Mouse (Mus musculus) heart, embryonic 15.5 days (tissue): ENCODE results near the gene Sema3f. TPM values are rescaled to one million over a fixed set of nuclear protein-coding genes. Genes with fewer than 3 reads are reported as not detected.

Source experiments
- ATAC-seq: fragments of 200-750 bp; cut with Nextera tagmentation; replicated peaks from 2 replicates; pipeline ENCODE4 v1.8.0; 2017; ENCODE audit warnings: low read depth, moderate TSS enrichment; ENCODE audit not compliant: insufficient number of reproducible peaks, insufficient read depth, low FRiP score
- H3K27ac ChIP-seq: fragments of 300-500 bp; sonication (generic); 2 replicates; pipeline ENCODE4 v1.5.1; 2015; ENCODE audit warnings: mild to moderate bottlenecking, inconsistent platforms
- H3K27me3 ChIP-seq: fragments of 300-500 bp; sonication (generic); 2 replicates; pipeline ENCODE4 v1.6.1; 2015; ENCODE audit warnings: inconsistent platforms
- H3K36me3 ChIP-seq: fragments of 300-500 bp; sonication (generic); 2 replicates; pipeline ENCODE4 v1.6.1; 2015; ENCODE audit warnings: mild to moderate bottlenecking, inconsistent platforms
- H3K4me1 ChIP-seq: fragments of 300-500 bp; sonication (generic); replicated peaks from 2 replicates; pipeline ENCODE4 v1.6.1; 2015; ENCODE audit warnings: inconsistent platforms
- H3K4me2 ChIP-seq: fragments of 300-500 bp; sonication (generic); 2 replicates; pipeline ENCODE4 v1.6.1; 2015; ENCODE audit warnings: inconsistent platforms, mild to moderate bottlenecking, moderate library complexity
- H3K4me3 ChIP-seq: fragments of 300-500 bp; sonication (generic); 2 replicates; pipeline ENCODE4 v1.5.1; 2015; ENCODE audit warnings: mild to moderate bottlenecking, inconsistent platforms
- H3K9ac ChIP-seq: fragments of 300-500 bp; sonication (generic); 2 replicates; pipeline ENCODE4 v1.6.1; 2015; ENCODE audit warnings: mild to moderate bottlenecking, inconsistent platforms
- H3K9me3 ChIP-seq: fragments of 300-500 bp; sonication (generic); replicated peaks from 2 replicates; pipeline ENCODE4 v1.6.1; 2016; ENCODE audit warnings: inconsistent platforms
- WGBS: fragments of 180-500 bp; shearing (Covaris S2); methylation state at CpG from one replicate; pipeline ENCODE4 v1.1.7; 2015; ENCODE audit warnings: mixed read lengths; 5-methylcytosine and 5-hydroxymethylcytosine counted together
- polyA plus RNA-seq: library from polyadenylated mRNA; unstranded; fragments of >200 nt; fragmentation: Nextera tagmentation; extraction: Ambion mirVana; gene quantifications from 2 replicates; pipeline ENCODE4 v1.2.1, GENCODE M21; 2015

Gene Sema3f
- polyA plus RNA-seq, 1 experiment from 2014 or later: 4.1 TPM

GRCm38 (mm10) chr9:107714221-107714952, 4.1 kb upstream of the Sema3f start:
- Histone ChIP-seq H3K4me3 (no peak overlapping the region), H3K27me3 (peaks cover 30% of the 10 kb centered on the region), H3K36me3 (no peaks in the 10 kb centered on the region), H3K9ac (peak overlapping the region; percentile 26; the same call in 1 of the 2 replicates), H3K27ac (peak overlapping the region; percentile 56), H3K4me1 (peaks cover 33% of the 10 kb centered on the region), H3K9me3 (no peaks in the 10 kb centered on the region), H3K4me2 (peak overlapping the region; percentile 35; the same call in 1 of the 2 replicates)
- 15% methylated on average over 12 of the region's 12 CpGs for WGBS
- no peak for ATAC-seq

GRCm38 (mm10) chr9:107709096-107709696, 1.1 kb downstream of the Sema3f start:
- Histone ChIP-seq H3K9ac (peak overlapping the region; percentile 66), H3K4me1 (peaks cover 54% of the 10 kb centered on the region), H3K36me3 (no peaks in the 10 kb centered on the region), H3K4me2 (peak overlapping the region; percentile 99), H3K27ac (peak overlapping the region; percentile 71), H3K9me3 (no peaks in the 10 kb centered on the region), H3K4me3 (peak overlapping the region; percentile 69), H3K27me3 (peaks cover 67% of the 10 kb centered on the region)
- under 1% methylated on average over 53 of the region's 55 CpGs for WGBS
- no peak; the same call in 1 of the 2 replicates for ATAC-seq

- peaks cover 67% of the 10 kb centered on the region for H3K27me3 ChIP-seq
- WGBS: 5% methylated on average over 21 of the region's 21 CpGs
Observed at GRCm38 (mm10) chr9:107708439-107709095, 1.7 kb downstream of the Sema3f start.

GRCm38 (mm10) chr9:107707701-107708438, 2.4 kb downstream of the Sema3f start:
- WGBS: 5% methylated on average over 17 of the region's 17 CpGs
- Histone ChIP-seq H3K27ac (0 out of 2 replicates have a peak overlapping the region, but pooled peaks have one; percentile 39), H3K9ac (peak overlapping the region; percentile 66), H3K4me2 (peak overlapping the region; percentile 99), H3K4me3 (peak overlapping the region; percentile 69), H3K27me3 (peaks cover 67% of the 10 kb centered on the region), H3K36me3 (no peaks in the 10 kb centered on the region), H3K4me1 (peaks cover 58% of the 10 kb centered on the region), H3K9me3 (no peaks in the 10 kb centered on the region)
- ATAC-seq: no peak

More at GRCm38 (mm10) chr9:107708439-107709095, 1.7 kb downstream of the Sema3f start:
- Histone ChIP-seq H3K36me3 (no peaks in the 10 kb centered on the region), H3K9me3 (no peaks in the 10 kb centered on the region), H3K9ac (peak overlapping the region; percentile 66), H3K4me3 (peak overlapping the region; percentile 69), H3K4me2 (peak overlapping the region; percentile 99), H3K27ac (0 out of 2 replicates have a peak overlapping the region, but pooled peaks have one; percentile 39), H3K4me1 (peaks cover 54% of the 10 kb centered on the region)
- no peak for ATAC-seq

GRCm38 (mm10) chr9:107706781-107707211, 3.5 kb downstream of the Sema3f start:
- Histone ChIP-seq H3K27ac (no peak overlapping the region), H3K4me3 (peak overlapping the region; percentile 69; the same call in 1 of the 2 replicates), H3K27me3 (peaks cover 65% of the 10 kb centered on the region), H3K4me1 (peaks cover 67% of the 10 kb centered on the region), H3K4me2 (peak overlapping the region; percentile 99), H3K9ac (0 out of 2 replicates have a peak overlapping the region, but pooled peaks have one; percentile 11), H3K9me3 (no peaks in the 10 kb centered on the region), H3K36me3 (no peaks in the 10 kb centered on the region)
- ATAC-seq: no peak
- WGBS: 4% methylated on average over 14 of the region's 14 CpGs

GRCm38 (mm10) chr9:107703337-107704122, 6.7 kb downstream of the Sema3f start:
- peaks cover 75% of the 10 kb centered on the region for H3K4me1 ChIP-seq
- 58% methylated on average over 14 of the region's 14 CpGs for WGBS

GRCm38 (mm10) chr9:107702606-107703185, 7.6 kb downstream of the Sema3f start:
- H3K9ac ChIP-seq: 0 out of 2 replicates have a peak overlapping the region, but pooled peaks have one; percentile 3
- no peak for ATAC-seq
- H3K4me3 ChIP-seq: no peak overlapping the region
- H3K9me3 ChIP-seq: no peaks in the 10 kb centered on the region
- peaks cover 27% of the 10 kb centered on the region for H3K27me3 ChIP-seq
- no peaks in the 10 kb centered on the region for H3K36me3 ChIP-seq
- no peak overlapping the region for H3K4me2 ChIP-seq
- peaks cover 75% of the 10 kb centered on the region for H3K4me1 ChIP-seq
- WGBS: 72% methylated on average over 3 of the region's 3 CpGs
- peak overlapping the region; percentile 33 for H3K27ac ChIP-seq

More at GRCm38 (mm10) chr9:107703337-107704122, 6.7 kb downstream of the Sema3f start:
- Histone ChIP-seq H3K9me3 (no peaks in the 10 kb centered on the region), H3K27ac (no peak overlapping the region), H3K9ac (no peak overlapping the region), H3K36me3 (no peaks in the 10 kb centered on the region), H3K4me3 (no peak overlapping the region), H3K4me2 (no peak overlapping the region), H3K27me3 (peaks cover 34% of the 10 kb centered on the region)
- ATAC-seq: no peak

- no peak overlapping the region for H3K4me3 ChIP-seq
- H3K36me3 ChIP-seq: no peaks in the 10 kb centered on the region
- H3K4me2 ChIP-seq: no peak overlapping the region
- H3K9ac ChIP-seq: no peak overlapping the region
- peak overlapping the region; percentile 46; the same call in 1 of the 2 replicates for H3K27ac ChIP-seq
- H3K27me3 ChIP-seq: peaks cover 16% of the 10 kb centered on the region
- 48% methylated on average over 12 of the region's 12 CpGs for WGBS
- peaks cover 75% of the 10 kb centered on the region for H3K4me1 ChIP-seq
- no peak for ATAC-seq
- no peaks in the 10 kb centered on the region for H3K9me3 ChIP-seq
Observed at GRCm38 (mm10) chr9:107701594-107701993, 8.7 kb downstream of the Sema3f start.

- ATAC-seq: peak; percentile 25; the same call in 1 of the 2 replicates
- Histone ChIP-seq H3K4me2 (no peak overlapping the region), H3K36me3 (no peaks in the 10 kb centered on the region), H3K4me1 (peaks cover 80% of the 10 kb centered on the region), H3K9ac (no peak overlapping the region), H3K27ac (peak overlapping the region; percentile 44), H3K9me3 (no peaks in the 10 kb centered on the region), H3K27me3 (peaks cover 1% of the 10 kb centered on the region; the same call in 1 of the 2 replicates), H3K4me3 (no peak overlapping the region)
- 32% methylated on average over 6 of the region's 6 CpGs for WGBS
Observed at GRCm38 (mm10) chr9:107700114-107700571, 10.1 kb downstream of the Sema3f start.
